Mouse (Mus musculus) neural tube, embryonic 15.5 days (tissue): Measurements from ENCODE around the gene Slc15a4. TPM values are rescaled to one million over a fixed set of nuclear protein-coding genes. Genes with fewer than 3 reads are reported as not detected.

Experiments
- ATAC-seq: fragments of 200-750 bp; cut with Nextera tagmentation; 2 replicates; pipeline ENCODE4 v1.8.0; 2017; ENCODE audit warnings: mild to moderate bottlenecking, moderate TSS enrichment, moderate library complexity; ENCODE audit not compliant: low FRiP score
- H3K27ac ChIP-seq: fragments of 300-500 bp; sonication (generic); replicated peaks from 2 replicates; pipeline ENCODE4 v1.5.1; 2015; ENCODE audit warnings: mild to moderate bottlenecking, inconsistent platforms
- H3K27me3 ChIP-seq: fragments of 300-500 bp; sonication (generic); replicated peaks from 2 replicates; pipeline ENCODE4 v1.6.1; 2015; ENCODE audit warnings: inconsistent platforms
- H3K36me3 ChIP-seq: fragments of 300-500 bp; sonication (generic); 2 replicates; pipeline ENCODE4 v1.6.1; 2015; ENCODE audit warnings: inconsistent platforms
- H3K4me1 ChIP-seq: fragments of 300-500 bp; sonication (generic); 2 replicates; pipeline ENCODE4 v1.6.1; 2015; ENCODE audit warnings: inconsistent platforms
- H3K4me2 ChIP-seq: fragments of 300-500 bp; sonication (generic); 2 replicates; pipeline ENCODE4 v1.6.1; 2015; ENCODE audit warnings: inconsistent platforms, mild to moderate bottlenecking, moderate library complexity
- H3K4me3 ChIP-seq: fragments of 300-500 bp; sonication (generic); replicated peaks from 2 replicates; pipeline ENCODE4 v1.5.1; 2015; ENCODE audit warnings: mild to moderate bottlenecking, inconsistent platforms
- H3K9ac ChIP-seq: fragments of 300-500 bp; sonication (generic); replicated peaks from 2 replicates; pipeline ENCODE4 v1.6.1; 2015; ENCODE audit warnings: mild to moderate bottlenecking, inconsistent platforms
- H3K9me3 ChIP-seq: fragments of 300-500 bp; sonication (generic); replicated peaks from 2 replicates; pipeline ENCODE4 v1.6.1; 2016; ENCODE audit warnings: inconsistent platforms
- WGBS: fragments of 180-500 bp; shearing (Covaris S2); methylation state at CpG from one replicate; pipeline ENCODE4 v1.1.7; 2015; ENCODE audit warnings: mixed read lengths; 5-methylcytosine and 5-hydroxymethylcytosine counted together
- polyA plus RNA-seq: library from polyadenylated mRNA; unstranded; fragments of >200 nt; fragmentation: Nextera tagmentation; extraction: Ambion mirVana; gene quantifications from 2 replicates; pipeline ENCODE4 v1.2.1, GENCODE M21; 2015

Slc15a4 gene
- polyA plus RNA-seq: 25.9 and 29.1 TPM in 2 replicates

DNA sequence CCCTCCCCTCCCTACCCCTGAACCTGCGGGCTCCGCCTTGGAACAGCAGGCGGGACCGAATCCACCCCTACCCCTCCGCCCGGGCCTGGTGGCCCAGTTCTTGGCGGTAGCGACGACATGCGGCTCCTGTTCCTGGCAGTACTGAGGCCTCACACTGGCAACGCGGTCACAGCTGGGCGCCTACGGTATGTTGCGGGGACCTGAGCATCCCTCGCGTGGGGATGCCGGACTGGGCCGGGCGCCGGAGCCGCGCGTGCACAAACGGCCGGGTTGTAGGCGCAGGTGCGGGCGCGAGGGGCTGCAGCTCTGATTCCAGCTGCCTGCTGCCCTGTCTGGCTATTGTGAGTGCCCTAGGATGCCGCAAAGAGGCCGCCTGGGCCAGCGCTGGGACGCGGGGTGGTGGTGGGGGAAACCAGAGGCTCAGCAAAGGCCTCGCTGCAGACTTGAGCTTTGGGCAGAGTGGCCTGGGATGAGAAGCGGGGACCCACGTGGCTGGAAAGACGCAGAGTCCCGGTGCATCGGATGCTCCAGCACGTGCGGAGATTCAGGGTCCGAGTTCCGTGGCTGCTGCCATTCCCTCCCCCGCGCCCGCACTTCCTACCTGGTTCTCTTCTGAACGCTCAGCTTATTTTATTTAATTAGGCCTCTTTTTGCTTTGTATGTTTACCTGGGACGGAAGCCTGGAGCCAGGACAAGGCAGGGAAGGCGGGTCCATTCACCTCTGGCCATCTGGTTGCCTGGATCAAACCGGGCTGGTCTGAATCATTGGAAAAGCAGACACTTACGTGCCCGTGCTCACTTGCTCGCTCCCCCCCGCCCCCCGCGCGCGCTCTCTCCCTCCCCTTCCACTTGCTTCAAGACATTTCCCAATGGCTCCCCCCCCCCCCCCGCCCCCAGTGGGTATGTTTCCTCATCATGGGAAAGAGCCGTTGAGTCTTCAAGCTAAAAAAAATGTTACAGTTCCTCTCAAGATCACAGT, at the start of gene Slc15a4, which contains the start of gene Glt1d1:
Slc15a4 (minus strand) TSS at position 731 of the 979 bp plus-strand sequence.
Glt1d1 (plus strand) TSS at position 96 of the 979 bp plus-strand sequence.
- ATAC-seq: peak; percentile 69
- H3K36me3 ChIP-seq: no peaks in the 10 kb centered on the region
- no peaks in the 10 kb centered on the region for H3K9me3 ChIP-seq
- H3K27me3 ChIP-seq: peaks cover 4% of the 10 kb centered on the region; the same call in 1 of the 2 replicates
- peak within 1 kb of the TSS; percentile 97 for H3K4me2 ChIP-seq
- peak within 1 kb of the TSS; percentile 60 for H3K4me3 ChIP-seq
- H3K9ac ChIP-seq: peak within 1 kb of the TSS; percentile 75
- H3K4me1 ChIP-seq: 0 out of 2 replicates have a peak, but pooled peaks cover 4% of the 10 kb centered on the region
- peak within 1 kb of the TSS; percentile 67; the same call in 1 of the 2 replicates for H3K27ac ChIP-seq
- WGBS: under 1% methylated on average over 60 of the region's 62 CpGs

DNA sequence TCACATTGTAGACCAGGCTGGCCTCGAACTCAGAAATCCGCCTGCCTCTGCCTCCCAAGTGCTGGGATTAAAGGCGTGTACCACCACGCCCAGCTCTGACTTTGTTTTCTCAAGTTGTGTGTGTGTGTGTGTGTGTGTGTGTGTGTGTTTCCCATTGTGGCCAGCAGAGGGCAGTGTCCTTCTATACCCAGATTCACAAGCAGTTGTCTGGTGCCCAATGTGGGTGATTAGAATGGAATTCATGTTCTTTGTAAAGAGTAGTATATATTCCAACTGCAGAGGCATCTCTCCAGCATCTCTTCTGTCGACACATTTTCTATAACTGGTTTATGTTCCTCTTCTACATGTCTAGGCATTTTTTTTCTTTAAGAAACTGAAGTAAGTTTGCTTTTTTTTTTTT, 45.8 kb upstream of the Slc15a4 start:
- Histone ChIP-seq H3K36me3 (no peaks in the 10 kb centered on the region), H3K27ac (no peak overlapping the region), H3K9ac (no peak overlapping the region), H3K27me3 (no peaks in the 10 kb centered on the region), H3K4me2 (no peak overlapping the region), H3K4me1 (no peaks in the 10 kb centered on the region), H3K9me3 (no peaks in the 10 kb centered on the region), H3K4me3 (no peak overlapping the region)
- 97% methylated on average over 5 of the region's 5 CpGs for WGBS
- ATAC-seq: no peak

DNA sequence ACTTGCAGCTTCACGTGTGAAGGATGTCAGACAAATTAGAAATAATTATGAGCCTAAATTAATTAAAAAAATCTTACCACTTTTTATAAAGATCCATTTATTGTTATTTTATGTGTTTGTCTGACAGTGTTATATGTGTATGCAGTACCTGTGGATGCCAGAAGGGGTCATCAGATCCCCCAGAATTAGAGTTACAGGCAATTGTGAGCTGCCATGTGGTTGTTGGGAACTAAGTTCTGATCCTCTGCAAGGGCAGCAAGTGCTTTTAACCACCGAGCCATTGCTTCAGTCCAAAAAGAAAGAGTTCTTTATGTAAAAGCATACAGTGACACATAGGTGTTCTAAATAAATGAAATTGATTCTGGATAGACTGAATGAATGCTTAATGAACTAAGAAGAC, 44.9 kb upstream of the Slc15a4 start:
- Histone ChIP-seq H3K9me3 (no peaks in the 10 kb centered on the region), H3K4me3 (no peak overlapping the region), H3K4me2 (no peak overlapping the region), H3K36me3 (no peaks in the 10 kb centered on the region), H3K4me1 (no peaks in the 10 kb centered on the region), H3K27me3 (no peaks in the 10 kb centered on the region), H3K9ac (no peak overlapping the region), H3K27ac (no peak overlapping the region)
- no peak for ATAC-seq
- WGBS: 96% methylated on average over 2 of the region's 2 CpGs

DNA sequence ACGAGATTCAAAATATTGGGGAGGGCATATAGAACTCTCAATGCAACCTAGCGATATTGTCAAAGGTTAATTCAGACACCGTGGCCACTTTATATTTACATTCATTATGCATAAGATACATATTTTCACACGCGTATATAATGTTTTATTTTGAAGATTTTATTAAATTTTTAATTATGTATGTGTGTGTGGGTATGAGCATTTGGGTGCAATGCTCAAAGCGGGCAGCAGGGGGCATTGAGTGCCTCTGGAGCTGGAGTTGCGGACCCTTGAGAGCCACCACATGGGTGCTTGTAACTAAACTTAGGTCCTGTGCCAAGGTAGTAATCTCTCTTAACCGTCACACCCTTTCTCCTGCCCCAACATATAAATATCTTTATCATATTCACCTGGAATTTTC, 41.2 kb upstream of the Slc15a4 start:
- no peaks in the 10 kb centered on the region for H3K4me1 ChIP-seq
- no peak overlapping the region for H3K27ac ChIP-seq
- H3K36me3 ChIP-seq: no peaks in the 10 kb centered on the region
- H3K4me2 ChIP-seq: no peak overlapping the region
- no peak overlapping the region for H3K4me3 ChIP-seq
- no peak overlapping the region for H3K9ac ChIP-seq
- no peaks in the 10 kb centered on the region for H3K9me3 ChIP-seq
- no peak for ATAC-seq
- WGBS: 94% methylated on average over 8 of the region's 8 CpGs
- H3K27me3 ChIP-seq: no peaks in the 10 kb centered on the region

DNA sequence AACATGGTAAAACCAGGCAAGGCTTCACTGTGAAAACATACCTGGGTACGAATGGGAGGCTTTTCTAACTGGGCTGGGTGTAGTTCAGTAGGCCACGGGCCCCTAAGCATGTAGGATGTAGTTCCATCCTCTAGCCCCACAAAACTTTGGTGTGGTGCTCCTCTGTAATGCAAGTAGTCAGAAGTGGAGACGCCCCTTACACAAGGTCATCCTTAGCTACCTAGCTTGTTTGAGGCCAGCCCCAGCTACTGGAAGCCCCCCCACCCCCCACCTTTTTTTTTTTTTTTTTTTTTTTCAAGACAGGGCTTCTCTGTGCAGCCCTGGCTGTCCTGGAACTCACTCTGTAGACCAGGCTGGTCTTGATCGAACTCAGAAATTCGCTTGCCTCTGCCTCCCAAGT, 28.3 kb upstream of the Slc15a4 start:
- 91% methylated on average over 5 of the region's 5 CpGs for WGBS
- H3K4me2 ChIP-seq: no peak overlapping the region
- H3K4me1 ChIP-seq: no peaks in the 10 kb centered on the region
- H3K27me3 ChIP-seq: no peaks in the 10 kb centered on the region
- H3K9me3 ChIP-seq: no peaks in the 10 kb centered on the region
- H3K9ac ChIP-seq: no peak overlapping the region
- H3K27ac ChIP-seq: no peak overlapping the region
- 0 out of 2 replicates have a peak, but pooled peaks cover 5% of the 10 kb centered on the region for H3K36me3 ChIP-seq
- no peak overlapping the region for H3K4me3 ChIP-seq
- ATAC-seq: no peak

DNA sequence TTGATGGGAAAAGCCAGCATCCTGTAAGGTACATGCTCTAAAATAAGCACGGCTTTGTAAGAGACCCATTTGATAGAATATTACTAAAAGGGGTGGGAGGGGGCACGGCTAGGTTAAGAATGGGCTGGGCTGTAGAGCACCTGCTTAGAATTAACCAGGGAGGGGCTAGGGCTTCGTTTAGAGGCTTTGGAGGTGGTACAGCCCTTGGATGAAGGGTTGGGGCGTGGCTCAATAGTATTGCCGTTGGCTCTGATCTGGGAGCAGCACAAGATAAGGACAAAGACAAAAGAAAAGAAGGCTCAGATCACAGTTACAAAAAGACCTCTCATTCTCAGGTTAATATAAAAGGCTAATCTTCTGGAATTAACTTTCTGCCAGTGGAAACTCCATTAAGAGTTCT, 27.6 kb upstream of the Slc15a4 start:
- no peak overlapping the region for H3K4me2 ChIP-seq
- H3K9ac ChIP-seq: no peak overlapping the region
- H3K4me3 ChIP-seq: no peak overlapping the region
- H3K36me3 ChIP-seq: 0 out of 2 replicates have a peak, but pooled peaks cover 5% of the 10 kb centered on the region
- WGBS: 76% methylated on average over 5 of the region's 5 CpGs
- H3K27me3 ChIP-seq: no peaks in the 10 kb centered on the region
- no peaks in the 10 kb centered on the region for H3K4me1 ChIP-seq
- no peaks in the 10 kb centered on the region for H3K9me3 ChIP-seq
- ATAC-seq: no peak
- no peak overlapping the region for H3K27ac ChIP-seq

DNA sequence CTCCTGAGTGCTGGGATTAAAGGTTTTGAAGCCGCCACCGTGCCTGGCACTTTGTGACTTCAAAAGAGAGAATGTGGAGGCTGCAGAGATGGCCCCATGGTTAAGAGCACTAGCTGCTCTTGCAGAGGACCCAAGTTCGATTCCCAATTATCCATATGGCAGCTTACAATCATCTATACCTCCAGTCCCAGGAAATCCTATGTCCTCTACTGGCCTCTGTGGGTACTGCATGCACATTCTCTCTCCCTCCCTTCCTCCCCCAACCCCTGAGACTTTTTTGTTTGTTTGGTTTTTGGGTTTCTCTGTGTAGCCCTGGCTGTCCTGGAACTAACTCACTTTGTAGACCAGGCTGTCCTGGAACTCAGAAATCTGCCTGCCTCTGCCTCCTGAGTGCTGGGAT, 26.6 kb upstream of the Slc15a4 start:
- Histone ChIP-seq H3K4me2 (no peak overlapping the region), H3K27me3 (no peaks in the 10 kb centered on the region), H3K27ac (no peak overlapping the region), H3K9me3 (no peaks in the 10 kb centered on the region), H3K4me3 (no peak overlapping the region), H3K36me3 (0 out of 2 replicates have a peak, but pooled peaks cover 5% of the 10 kb centered on the region), H3K4me1 (no peaks in the 10 kb centered on the region), H3K9ac (no peak overlapping the region)
- WGBS: 93% methylated on average over 3 of the region's 3 CpGs
- no peak for ATAC-seq

DNA sequence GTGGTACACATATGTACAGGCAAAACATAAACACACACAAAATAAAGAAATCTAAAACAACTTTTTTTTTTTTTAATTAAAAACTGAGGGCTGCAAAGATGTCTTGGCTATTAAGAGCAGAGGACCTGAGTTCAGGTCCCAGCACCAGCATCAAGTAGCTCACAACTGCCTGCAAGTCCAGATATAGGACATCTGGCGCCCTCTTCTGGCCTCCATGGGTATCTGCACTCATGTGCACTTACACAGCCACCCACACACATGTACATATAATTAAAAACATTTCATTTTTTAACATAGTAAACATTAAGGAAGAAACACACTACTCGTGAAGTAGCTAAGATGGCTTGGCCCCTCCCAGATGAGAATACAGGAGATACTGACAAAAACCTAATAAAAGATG, 25.6 kb upstream of the Slc15a4 start:
- no peaks in the 10 kb centered on the region for H3K27me3 ChIP-seq
- ATAC-seq: no peak
- no peaks in the 10 kb centered on the region for H3K4me1 ChIP-seq
- no peak overlapping the region for H3K27ac ChIP-seq
- no peak overlapping the region for H3K9ac ChIP-seq
- no peaks in the 10 kb centered on the region for H3K9me3 ChIP-seq
- H3K4me3 ChIP-seq: no peak overlapping the region
- 95% methylated on average over 2 of the region's 2 CpGs for WGBS
- H3K4me2 ChIP-seq: no peak overlapping the region
- 0 out of 2 replicates have a peak, but pooled peaks cover 5% of the 10 kb centered on the region for H3K36me3 ChIP-seq

DNA sequence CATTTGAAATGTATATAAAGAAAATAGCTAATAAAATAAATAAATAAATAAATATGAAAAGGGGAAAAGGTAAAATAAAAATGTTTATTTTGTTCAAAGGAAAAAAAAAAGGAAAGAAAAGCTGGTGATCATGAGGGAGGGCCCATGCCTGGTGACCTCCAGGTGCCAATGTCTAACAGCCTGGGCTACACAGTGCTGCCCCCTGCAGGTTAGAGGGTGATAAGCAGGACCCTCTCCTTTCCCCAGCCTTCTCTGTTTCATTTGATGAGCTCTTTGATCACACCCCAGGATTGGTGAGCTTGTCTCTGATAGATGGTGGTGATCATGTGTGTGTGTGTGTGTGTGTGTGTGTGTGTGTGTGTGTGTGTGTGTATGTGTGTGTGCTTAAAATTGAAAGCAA, 16.4 kb upstream of the Slc15a4 start:
- no peak for ATAC-seq

DNA sequence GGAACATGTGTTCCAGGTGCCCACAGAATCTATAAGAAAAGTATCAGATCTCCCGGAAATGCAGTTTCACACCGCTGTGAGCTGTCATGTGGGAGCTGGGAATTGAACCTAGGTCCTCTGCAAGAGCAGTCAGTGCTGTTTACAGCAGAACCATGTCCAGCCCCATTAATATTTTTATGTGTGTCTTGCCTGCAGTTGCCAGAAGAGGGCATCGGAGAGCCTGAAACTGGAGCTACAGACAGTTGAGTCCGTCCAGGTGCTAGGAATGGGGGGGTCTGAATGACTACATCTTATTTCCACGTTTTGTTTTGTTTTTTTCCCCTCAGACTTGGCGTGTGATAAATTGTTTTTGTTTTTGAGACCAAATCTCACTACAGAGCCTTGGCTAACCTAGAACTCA, 15.3 kb upstream of the Slc15a4 start:
- Histone ChIP-seq H3K9me3 (no peaks in the 10 kb centered on the region), H3K4me2 (no peak overlapping the region), H3K27me3 (no peaks in the 10 kb centered on the region), H3K4me1 (no peaks in the 10 kb centered on the region), H3K4me3 (no peak overlapping the region), H3K36me3 (no peaks in the 10 kb centered on the region), H3K9ac (no peak overlapping the region), H3K27ac (no peak overlapping the region)
- WGBS: 80% methylated on average over 6 of the region's 6 CpGs
- ATAC-seq: no peak

More for the DNA sequence above, 16.4 kb upstream of the Slc15a4 start:
- no peaks in the 10 kb centered on the region for H3K27me3 ChIP-seq
- no peaks in the 10 kb centered on the region for H3K4me1 ChIP-seq
- H3K4me3 ChIP-seq: no peak overlapping the region
- no peaks in the 10 kb centered on the region for H3K36me3 ChIP-seq
- H3K27ac ChIP-seq: no peak overlapping the region
- H3K4me2 ChIP-seq: no peak overlapping the region
- H3K9me3 ChIP-seq: no peaks in the 10 kb centered on the region
- no peak overlapping the region for H3K9ac ChIP-seq

DNA sequence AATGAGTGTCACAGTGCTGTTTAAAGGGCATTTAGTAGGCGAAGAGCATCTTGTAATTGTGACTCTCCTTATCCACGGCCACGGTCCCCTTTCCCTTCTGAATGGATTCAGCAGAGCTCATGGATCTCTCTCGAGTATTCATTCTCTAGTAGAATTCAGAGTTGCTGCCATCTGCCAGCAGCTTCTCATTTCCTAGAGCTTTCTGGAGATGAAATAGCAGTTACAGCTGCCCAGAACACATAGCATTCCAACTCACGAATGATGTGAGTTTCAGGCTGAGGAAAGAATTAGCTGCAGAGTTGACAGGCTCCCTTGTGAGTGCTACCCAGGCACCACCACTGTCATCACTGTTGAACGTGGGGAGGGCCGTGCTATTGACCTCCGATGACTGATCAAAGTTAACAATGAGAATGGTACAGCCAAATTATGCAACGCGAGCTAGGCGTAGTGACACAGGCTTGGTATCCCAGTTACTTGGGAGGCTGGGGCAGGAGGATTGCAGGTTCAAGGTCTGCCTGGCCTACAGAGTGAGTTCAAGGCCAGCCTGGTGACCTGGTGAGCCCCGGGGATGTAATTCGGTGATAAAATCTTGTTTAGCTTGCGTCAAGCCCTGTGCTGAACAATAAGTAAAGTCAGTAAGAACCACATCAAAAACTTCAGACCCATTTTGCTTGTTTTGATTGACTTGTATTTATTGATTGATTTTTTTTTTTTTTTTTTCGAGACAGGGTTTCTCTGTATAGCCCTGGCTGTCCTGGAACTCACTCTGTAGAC, 8.7 kb upstream of the Slc15a4 start:
- ATAC-seq: no peak
- no peak overlapping the region for H3K27ac ChIP-seq
- no peaks in the 10 kb centered on the region for H3K36me3 ChIP-seq
- no peaks in the 10 kb centered on the region for H3K27me3 ChIP-seq
- no peak overlapping the region for H3K4me3 ChIP-seq
- no peaks in the 10 kb centered on the region for H3K4me1 ChIP-seq
- no peak overlapping the region for H3K9ac ChIP-seq
- no peaks in the 10 kb centered on the region; the same call in 1 of the 2 replicates for H3K9me3 ChIP-seq
- 94% methylated on average over 15 of the region's 15 CpGs for WGBS
- no peak overlapping the region for H3K4me2 ChIP-seq
